Mouse (Mus musculus): ENCODE measurements around the gene Cat. TPM values are rescaled to one million over a fixed set of nuclear protein-coding genes. Genes with fewer than 3 reads are reported as not detected.

The Cat gene
- total RNA-seq (2023): 17.0 and 26.6 TPM in 2 replicates

GRCm38 (mm10) chr2:103484617-103485401 is at the start of gene Cat:
TSS of gene Cat (minus strand) at chr2:103485160.

DNA sequence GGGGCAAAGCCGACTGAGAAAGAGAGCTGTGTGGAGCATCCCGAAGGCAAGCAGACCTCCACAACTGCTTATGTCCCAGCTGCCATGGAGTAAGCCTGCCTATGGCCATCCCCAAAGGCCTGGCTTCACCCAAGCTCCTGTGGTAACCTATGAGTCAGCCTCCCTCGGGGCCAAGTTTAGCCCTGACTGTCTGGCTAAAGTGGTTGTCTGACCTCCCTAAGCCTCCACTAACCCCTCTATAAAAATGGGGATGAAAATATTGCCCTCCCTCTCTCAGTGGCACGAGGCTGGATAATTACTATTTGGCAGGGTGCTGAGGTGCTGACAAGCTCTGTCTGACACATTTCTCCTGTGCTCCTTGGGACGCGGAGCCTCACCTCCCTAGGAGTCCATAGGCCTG is 73.6 kb downstream of the Cat start, which contains the start of gene Elf5:
Gene Elf5, plus strand, starts transcription at position 341 of the 400 bp plus-strand sequence.

Other genes with a start within 250 kb of the Cat start
- not detected in 2 replicates for gene Ehf, start 181.9 kb downstream of the Cat start, total RNA-seq (2023)
- gene Elf5, start 73.5 kb downstream of the Cat start, total RNA-seq (2023): not detected in 2 replicates
- 71.9 and 99.9 TPM in 2 replicates for gene Abtb2, start 81.2 kb upstream of the Cat start, total RNA-seq (2023)

Data from neutrophil, adult 65 days (primary cell).